Mouse (Mus musculus) gastrocnemius, adult 18-20 months (tissue): ENCODE measurements at regions not wholly inside any gene's neighbourhood (a gene's known extent, or its start where the extent isn't known, plus 50 kb on each side); places are given as distances from the start of the nearest gene placed in this dataset.

Experiments used
- DNase-seq: peaks from one replicate; pipeline ENCODE4 v3.0.0; 2021; ENCODE audit warnings: low spot score

DNA sequence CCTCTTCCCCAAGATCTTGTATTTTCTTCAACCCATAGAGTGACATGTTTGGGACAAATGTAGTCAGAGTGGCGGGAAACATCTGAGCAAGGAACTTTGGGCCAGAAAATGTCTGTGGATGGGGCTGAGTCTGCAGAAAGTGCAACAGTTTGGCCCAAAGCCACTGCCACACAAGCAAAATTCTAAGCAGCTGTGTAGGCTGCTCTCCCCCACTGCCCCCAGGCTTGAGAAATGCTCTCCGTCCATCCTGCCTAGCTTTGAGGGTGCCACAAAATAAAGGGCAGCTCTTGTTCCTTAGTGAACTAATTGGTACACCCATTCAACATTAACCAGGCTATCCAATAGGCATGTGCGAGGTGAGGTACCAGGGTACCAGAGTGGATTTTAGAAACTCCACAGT is 205.2 kb upstream of the Kbtbd8 start:
- no peak for DNase-seq

DNA sequence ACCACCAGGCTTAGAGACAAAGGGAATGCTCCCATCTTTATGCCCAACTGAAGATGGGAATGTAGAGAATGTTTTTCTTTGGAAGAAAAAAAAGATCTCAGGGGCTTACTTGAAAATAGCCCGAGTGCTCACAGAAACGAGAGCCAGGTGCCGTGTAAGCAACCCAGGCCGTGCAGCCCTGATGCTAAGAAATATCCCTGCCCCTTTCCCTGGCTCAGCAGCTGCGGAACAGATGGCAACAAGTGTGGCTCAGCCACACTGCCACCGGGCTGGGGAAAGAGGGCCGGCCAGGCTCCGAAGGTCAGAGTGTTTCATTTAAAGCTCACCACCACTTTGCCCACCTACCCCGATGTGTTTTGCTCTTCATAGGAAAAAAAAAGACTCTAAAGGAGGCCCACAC is 205.7 kb upstream of the Kbtbd8 start:
- no peak for DNase-seq

DNA sequence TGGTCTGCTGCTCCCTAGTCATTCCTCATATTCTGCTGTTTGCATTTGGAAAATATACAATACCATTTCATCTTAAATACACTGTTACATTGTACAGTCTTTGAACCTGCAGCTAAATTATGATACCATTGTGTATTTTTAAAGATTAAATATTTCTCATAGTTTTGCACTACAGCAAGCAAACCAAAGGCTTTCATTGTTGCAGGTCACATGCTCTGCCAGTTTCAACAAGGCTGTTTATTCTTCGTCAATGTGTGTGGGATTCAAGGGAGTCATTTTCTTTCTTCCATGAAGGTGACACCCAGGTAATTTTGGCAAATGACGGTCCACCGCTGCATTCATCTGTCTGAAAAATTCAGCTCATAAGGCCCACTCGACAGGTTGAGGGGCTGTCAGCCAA is 200.9 kb upstream of the Lrig1 start:
- DNase-seq = no peak

DNA sequence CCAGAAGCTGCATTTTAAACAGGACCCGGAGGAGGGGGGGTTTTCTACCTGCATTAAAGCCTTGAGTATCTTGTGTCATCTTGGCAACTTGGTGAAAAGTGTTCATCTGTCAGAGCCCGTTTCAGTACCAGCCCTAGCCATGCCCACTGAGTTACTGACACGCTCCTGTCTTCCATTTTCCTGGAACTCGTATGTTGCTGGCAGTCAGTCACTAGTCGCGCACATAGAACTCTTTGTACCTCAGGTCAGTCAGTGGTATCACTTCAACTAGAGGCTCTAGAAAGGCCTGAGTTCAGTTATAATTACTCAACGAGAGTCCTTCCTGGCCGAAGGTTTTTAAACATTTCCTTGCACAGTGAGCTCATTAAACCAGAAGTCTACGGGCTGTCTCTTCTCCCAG is 198.9 kb upstream of the Lrig1 start:
- no peak for DNase-seq

DNA sequence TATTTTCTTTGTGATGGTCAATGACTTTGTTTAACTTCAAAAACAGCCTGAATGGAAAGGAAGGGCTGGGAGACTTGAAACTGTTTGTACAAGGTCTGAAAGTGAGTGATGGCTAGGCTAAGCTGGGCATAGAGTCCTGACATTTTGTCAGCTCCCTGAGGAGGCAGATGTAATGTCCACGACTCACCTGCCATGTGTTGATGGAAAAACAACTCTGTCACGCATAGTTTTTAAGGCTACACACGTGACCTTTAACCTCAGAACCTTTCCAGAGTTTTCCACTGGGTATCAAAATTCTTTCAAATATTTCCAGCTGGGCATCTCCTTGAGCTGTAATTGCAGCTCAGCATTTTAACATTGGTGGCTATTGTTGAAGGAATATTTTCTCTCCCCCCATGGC is 190.2 kb upstream of the Lrig1 start:
- DNase-seq = no peak

DNA sequence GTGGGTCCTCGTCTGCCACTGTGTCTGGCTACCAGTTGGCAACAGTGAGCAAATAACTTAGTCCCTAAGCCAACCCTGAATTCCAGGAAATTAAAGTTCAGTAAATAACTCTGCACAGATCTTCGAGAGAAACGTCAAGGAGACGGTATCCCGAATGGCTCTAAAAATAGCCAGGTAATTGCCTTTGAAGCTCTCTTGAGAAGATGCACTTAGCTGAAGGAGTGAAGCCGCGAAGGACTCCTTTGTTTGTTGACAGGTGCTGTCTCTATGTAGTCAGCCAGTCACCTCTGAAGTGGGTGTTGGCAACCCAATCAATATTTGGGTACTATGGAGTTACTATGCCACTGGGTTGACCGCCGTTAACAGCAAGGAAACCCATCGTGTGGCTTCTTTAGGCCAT is 189.3 kb upstream of the Lrig1 start:
- DNase-seq = no peak

DNA sequence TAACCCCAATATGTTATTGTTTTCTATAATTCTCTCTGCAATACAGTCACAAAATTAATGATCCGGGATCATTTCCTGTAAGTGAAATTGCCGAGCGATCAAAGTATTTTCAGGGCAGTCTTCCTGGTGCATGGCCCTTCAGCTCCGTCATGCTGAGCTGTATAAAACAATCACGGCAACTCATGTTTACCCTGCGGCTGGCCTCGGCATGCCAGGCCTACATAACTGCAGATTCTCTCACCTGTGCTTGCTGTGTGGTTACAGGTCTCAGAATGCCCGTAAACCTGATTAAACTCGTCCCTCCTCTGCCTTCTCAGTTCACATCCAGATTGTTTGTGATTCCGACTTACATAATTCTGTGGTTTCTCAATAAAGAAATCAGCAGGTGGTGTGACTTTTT is 181.2 kb upstream of the Lrig1 start:
- DNase-seq = no peak

DNA sequence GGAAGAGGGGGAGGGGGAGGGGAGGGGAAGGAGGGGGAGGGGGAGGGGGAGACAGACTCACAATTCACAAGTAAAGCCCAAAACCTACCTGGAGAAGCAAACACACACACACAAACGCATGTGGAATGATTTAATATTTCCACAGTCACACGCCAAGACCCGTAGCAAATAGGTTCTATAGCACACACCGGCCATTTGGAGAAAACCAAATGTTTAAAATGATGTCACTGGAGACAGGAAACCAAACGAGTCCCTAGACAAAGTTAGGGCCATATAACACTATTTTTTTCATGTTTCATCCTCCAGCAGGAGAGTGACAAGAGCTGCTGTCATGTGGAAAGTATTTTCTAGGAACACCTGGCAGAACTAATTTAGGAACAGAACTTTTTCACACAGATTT is 175.9 kb upstream of the Lrig1 start:
- no peak for DNase-seq

DNA sequence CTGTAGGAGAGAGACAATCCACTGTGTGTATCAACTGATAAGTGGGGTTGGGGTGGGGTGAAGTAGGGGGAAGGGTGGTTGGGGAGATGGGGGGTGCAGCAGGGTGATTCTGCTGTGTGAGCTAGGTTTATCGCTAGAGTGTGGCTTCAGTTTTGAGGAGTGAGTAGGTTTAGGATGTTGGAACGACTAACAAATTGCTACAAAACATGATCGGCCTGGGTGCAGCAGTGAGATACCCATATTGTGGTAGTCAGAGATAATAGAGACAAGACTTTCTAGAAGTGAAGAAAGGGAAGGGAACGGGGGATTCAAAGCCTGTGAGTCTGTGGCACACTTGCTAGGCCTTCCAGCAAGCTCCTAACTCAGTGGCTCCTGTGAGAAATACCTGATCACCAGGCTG is 175.1 kb upstream of the Lrig1 start:
- DNase-seq = no peak

DNA sequence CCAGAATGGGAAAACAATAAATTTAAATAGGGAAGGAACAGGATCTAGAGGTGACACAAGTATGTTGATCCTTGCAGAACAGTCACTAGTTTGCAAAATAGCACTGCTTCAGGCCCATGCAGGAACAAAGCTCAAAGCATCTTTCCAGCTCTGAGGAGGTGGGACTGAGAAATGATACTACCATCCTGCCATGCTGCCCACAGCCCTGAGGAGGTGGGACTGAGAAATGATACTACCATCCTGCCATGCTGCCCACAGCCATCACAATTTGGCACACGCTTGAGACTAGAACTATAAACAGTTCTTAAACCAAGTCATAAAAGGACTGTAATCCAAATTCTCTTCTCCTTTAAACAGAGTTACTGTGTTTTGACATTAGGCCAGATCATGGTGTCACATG is 174.5 kb upstream of the Lrig1 start:
- DNase-seq = no peak

DNA sequence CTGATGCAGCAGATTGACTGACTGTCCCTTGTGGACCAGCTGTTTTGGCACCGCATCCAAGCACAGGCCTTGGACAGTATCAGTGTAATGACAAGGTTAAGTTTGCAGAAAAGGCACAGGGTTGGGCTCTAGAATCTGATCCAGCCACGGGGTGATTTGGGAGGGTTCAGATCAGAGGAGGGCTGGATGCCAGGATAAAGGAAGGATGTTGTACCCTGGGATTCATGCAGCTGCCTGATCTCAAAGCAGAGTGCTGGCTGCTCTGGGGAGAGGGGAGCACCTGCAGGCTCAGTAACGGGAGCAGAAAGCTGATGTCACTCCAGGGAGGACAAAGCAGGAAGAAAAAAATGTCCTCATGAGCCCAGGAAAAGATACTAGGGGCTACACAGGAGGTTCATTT is 168.0 kb upstream of the Lrig1 start:
- peak; percentile 8 for DNase-seq

DNA sequence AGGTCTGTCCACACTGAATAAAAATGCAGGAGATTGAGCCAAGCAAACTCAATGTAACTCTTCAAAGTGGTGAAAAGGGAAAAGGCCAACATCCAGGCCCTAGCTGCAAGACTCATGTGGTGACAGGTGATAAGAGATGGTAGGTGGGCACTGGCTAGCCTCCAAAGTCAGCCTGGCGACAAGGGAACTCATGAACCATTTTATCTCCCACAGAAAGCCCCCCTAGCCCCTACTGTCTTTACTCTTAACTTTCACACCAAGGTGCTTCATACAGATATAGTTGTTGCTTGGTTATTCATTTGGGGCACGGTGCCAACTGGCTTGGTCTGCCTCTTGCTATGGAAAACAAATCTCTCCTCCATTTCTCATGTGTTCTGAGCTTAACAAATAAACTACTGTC is 165.5 kb upstream of the Lrig1 start:
- DNase-seq = no peak

DNA sequence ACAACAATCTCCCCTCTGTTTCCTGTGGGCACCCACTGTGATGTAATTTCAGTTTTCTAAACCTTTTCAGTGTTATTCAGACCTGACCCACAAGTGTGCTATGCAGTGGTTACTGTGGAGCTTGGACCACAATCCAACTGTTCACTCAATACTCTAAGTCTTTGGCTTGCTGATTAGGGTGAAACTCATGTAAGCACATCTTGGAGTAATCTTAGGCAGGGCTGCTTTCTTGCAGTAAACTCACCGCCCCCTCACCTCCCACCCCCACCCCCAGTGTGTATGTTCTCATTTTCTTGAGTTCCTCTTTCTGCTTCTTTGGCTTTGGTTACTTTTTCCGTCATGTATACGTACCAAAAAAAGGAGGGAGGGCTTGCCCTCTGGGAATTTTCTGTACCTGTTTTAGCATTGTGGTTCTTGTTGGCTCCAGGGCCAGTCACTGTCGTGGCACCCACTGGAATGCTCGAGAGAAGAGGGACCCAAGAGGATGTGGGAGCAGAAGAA is 158.2 kb upstream of the Lrig1 start:
- DNase-seq = no peak

DNA sequence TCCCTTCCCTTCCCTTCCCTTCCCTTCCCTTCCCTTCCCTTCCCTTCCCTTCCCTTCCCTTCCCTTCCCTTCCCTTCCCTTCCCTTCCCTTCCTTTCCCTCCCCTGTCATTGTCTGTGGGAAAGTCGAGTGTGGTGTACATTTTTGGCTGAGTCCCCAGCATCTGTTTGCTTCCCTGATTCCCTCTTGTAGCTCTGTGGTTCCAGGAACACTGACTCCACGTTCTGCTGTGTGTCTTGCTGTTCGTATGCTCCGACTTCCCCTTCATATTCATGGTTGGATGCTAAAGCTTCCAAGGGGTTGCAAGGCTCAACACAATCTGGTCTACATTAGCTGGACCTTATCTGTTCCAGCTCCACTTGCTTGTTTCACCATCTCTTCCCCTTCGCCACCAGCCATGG is 150.2 kb upstream of the Lrig1 start:
- no peak for DNase-seq

DNA sequence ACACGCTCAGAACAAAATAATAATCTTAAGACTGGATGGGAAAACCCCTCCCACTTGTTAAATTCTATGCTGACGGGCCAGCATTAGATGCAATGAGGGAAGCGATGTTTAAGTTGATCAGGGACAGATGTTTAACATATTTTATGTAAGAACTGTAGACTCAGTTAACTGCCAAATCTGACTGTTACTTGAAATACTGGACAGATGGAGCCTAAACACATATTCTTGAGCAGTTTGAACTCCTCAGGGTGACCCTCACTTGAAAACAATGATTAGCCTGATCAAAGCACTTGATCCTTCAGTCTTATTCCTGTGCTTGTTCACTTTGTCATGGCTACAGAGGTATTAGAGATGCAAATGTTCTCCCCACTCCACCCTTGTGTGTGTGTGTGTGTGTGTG is 149.6 kb upstream of the Lrig1 start:
- DNase-seq = no peak

DNA sequence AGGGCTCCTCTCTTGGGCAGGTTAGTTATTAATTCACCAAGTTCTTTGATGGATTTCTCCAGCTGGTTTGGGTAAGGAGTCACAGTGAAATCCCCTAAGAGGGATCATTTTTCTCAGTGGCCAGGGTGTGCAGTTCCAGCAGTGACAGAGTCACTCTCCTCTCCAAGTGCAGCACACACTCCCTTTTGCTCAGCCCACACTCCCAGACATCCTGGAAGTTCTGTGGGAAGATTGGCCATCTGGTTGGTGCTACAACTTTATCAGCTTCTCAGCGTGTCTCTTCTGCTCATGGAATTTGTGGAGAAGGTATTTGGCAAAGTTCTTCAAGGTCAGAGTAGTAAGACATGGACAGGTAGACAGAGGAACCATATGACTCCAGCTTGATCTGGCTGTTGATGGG is 148.5 kb upstream of the Lrig1 start:
- no peak for DNase-seq

DNA sequence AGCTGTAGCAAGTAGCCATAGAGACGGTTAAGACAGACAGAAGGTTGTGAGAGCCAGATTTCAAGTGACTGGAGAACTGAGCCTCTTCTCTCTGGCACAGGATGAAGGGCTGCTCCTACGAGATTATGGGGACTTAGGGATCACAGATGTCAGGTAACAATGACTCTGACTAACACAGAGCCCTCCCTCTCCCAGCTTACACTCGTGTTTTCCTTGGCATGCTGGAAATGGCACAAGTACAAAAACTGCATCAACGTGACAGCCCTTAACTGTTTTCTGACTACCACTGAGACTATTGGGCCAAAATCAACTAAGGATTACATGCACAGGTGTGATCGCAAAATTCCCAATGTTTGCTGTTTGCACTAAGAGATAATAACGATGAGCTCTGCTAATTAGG is 145.9 kb upstream of the Lrig1 start:
- DNase-seq = no peak

DNA sequence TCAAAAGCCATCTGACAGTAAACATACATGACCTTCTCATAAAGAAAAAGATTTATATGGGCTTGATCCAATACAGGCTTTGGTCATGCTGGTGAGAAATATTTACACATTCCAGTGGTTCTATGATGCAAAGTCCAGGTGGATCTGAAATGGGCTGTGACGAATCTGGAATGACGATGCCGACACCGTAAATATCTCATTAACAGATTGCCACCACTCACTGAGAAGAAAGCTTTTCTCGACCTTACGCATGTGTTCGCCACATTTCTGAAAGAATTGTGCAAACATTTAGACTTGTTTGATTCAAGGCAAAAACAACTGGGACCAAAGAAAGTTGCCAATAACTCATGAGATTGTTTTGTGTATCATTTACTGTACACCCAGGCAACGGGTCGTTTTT is 142.9 kb upstream of the Lrig1 start:
- DNase-seq = no peak

DNA sequence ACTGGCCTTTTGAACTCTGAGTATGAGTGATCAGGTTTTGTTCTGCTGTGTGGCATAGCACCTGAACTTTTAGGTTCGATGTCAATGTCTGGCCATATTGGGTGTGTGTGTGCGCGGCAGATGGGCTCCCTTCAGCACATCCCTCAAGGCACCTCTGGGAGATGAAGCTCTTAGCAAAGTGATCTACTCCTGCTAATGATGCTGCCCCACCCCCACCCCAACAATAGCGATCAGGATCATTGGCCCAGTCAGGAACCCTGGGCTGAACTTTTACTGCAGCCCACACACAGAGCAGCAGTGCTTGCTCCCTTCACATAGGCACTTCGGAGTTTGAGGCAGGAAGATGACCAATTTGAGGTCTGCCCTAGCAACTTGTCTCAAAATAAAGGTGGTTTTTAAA is 141.9 kb upstream of the Lrig1 start:
- DNase-seq = no peak

DNA sequence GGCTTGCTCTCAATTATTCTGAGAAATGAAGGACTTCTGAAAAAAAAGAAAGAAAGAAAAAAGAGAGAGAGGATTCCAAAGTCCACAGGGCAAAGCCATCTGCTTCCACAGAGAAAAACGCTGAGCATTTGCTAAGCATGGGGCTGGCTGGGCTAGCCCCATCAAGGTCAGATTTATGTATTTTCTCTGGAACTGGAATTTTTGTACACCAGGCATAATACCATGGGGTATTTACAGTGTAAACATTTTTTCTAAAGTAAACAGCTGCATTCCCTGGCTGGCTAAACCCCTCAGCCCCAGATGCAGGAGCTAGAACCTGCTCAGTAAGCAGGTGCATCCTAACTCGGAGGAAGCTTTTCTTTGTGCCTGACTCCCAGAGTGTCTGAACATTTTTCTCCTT is 135.8 kb upstream of the Lrig1 start:
- DNase-seq = no peak

DNA sequence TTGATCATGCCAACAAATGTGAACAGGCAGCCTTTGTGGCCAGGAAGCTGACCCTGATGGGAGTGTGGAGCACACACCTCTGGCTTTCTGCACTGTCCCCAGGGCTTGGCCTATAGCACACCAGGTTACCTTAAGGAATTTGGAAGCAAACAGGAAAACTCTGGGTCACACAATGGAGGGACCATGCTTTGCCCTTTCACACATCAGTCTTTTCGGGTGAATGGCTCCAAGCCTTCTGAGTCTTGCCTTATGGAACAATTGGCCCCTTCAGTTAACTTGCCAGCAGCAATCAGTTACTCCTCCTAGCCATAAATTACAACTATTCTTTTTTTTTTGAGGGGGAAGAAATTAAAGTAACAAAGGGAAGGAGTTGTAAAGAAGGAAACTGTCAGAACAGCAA is 134.6 kb upstream of the Lrig1 start:
- DNase-seq = no peak

DNA sequence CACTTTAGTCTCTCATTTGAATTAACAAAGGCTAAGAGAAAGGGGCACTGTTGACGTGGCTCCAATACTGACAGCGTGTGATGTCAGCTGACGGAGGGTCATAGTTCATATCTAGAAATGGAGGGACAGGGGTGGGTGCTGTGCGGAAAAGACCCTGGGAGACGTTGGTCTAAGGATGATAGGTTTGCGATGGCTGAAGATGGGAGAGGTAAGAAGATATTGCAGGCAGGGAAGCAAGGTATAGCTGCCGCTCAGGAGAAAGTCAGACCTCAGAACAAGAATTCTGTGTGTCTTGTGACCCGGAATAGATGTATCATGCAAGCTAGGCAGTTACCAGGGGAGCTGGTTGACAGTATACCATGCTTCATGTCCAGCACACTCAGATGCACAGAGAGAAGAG is 130.8 kb upstream of the Lrig1 start:
- no peak for DNase-seq

DNA sequence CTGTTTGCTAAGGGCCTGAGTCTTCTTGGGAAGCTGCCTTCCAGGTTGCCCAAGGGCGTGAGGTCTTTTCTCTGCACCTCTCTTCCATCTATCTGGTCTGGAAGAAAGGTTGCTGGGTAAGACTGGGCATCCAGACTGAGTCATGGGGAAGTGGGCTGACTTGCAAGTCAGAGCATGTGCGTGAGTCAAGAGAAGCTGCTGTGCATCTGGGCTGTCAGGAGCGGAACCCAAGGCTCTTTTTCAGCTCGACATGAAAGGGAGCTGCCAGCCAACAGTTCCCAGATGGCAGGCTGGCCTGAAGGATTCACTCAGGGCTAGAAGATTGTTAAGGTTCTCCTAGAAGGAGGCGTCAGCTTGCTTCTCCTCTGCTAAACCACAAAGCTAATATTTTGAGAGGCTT is 129.3 kb upstream of the Lrig1 start:
- no peak for DNase-seq

DNA sequence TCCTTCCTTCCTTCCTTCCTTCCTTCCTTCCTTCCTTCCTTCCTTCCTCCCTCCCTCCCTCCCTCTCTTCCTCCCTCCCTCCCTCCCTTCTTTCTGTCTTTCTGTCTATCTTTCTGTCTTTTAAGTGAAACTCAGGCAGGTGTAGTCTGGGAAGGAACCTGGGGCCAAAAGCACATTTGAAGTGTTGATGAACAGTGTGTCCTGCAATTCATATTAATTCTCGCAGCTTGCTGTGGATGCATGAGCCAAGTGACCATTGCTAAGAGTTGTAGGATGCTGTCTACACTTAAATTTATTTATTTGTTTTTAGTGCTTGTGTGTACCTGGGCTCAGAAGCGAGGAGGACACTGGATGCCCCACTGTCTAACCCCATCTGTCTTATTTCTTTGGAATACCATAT is 126.7 kb upstream of the Lrig1 start:
- no peak for DNase-seq

DNA sequence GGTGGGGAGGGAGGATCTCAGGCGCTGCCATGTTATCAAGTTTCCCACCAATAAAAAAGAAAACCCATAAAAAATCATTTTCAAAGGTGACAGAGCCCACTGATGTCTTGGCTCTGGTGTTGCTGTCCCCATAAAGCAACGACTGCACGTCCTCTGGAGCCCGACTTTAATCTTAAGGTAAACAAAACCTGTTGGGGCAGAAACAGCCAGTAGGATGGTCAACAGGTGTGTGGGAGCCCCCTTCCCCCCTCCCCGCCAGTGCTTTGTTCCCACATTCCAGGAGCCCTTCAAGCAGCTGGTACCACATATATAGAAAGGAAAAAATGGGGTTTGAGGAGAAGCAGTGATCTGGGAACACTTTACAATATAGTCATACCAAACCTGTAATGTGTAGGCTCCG is 118.3 kb upstream of the Lrig1 start:
- DNase-seq = no peak
